Mouse (Mus musculus) embryonic facial prominence, embryonic 10.5 days (tissue): ENCODE measurements around the gene Akt3. TPM values are rescaled to one million over a fixed set of nuclear protein-coding genes. Genes with fewer than 3 reads are reported as not detected.

Experiments
- DNase-seq: peaks from one replicate; pipeline ENCODE4 v3.0.0-alpha.2; 2017; ENCODE audit warnings: low spot score
- H3K27ac ChIP-seq: fragments of 300-500 bp; sonication (generic); replicated peaks from 2 replicates; pipeline ENCODE4 v1.5.1; 2016; ENCODE audit warnings: mild to moderate bottlenecking
- H3K27me3 ChIP-seq: fragments of 300-500 bp; sonication (generic); replicated peaks from 2 replicates; pipeline ENCODE4 v1.6.1; 2016; ENCODE audit warnings: low read depth, mild to moderate bottlenecking; ENCODE audit not compliant: poor library complexity, severe bottlenecking
- H3K36me3 ChIP-seq: fragments of 300-500 bp; sonication (generic); replicated peaks from 2 replicates; pipeline ENCODE4 v1.6.1; 2016; ENCODE audit warnings: mild to moderate bottlenecking, moderate library complexity
- H3K4me1 ChIP-seq: fragments of 300-500 bp; sonication (generic); 2 replicates; pipeline ENCODE4 v1.6.1; 2016
- H3K4me3 ChIP-seq: fragments of 300-500 bp; sonication (generic); 2 replicates; pipeline ENCODE4 v1.5.1; 2016; ENCODE audit warnings: mild to moderate bottlenecking, moderate library complexity
- H3K9me3 ChIP-seq: fragments of 300-500 bp; sonication (generic); 2 replicates; pipeline ENCODE4 v1.6.1; 2016; ENCODE audit warnings: mild to moderate bottlenecking
- WGBS: fragments of 180-500 bp; shearing (Covaris S2); methylation state at CpG from one replicate; pipeline ENCODE4 v1.1.7; 2016; 5-methylcytosine and 5-hydroxymethylcytosine counted together
- polyA plus RNA-seq: library from polyadenylated mRNA; unstranded; fragments of >200 nt; fragmentation: Nextera tagmentation; extraction: Ambion mirVana; gene quantifications from 2 replicates; pipeline ENCODE4 v1.2.1, GENCODE M21; 2016

Gene Akt3
- polyA plus RNA-seq, 1 experiment from 2014 or later, result 9.7 TPM

GRCm38 (mm10) chr1:177248638-177249037 lies 9.4 kb downstream of the Akt3 start:
- H3K9me3 ChIP-seq, result no peaks in the 10 kb centered on the region
- 69% methylated on average over 4 of the region's 4 CpGs for WGBS
- H3K27ac ChIP-seq, result no peak overlapping the region
- peaks cover 23% of the 10 kb centered on the region for H3K36me3 ChIP-seq
- H3K4me3 ChIP-seq, result no peak overlapping the region
- no peak for DNase-seq
- H3K4me1 ChIP-seq, result 0 out of 2 replicates have a peak, but pooled peaks cover 2% of the 10 kb centered on the region
- H3K27me3 ChIP-seq, result no peaks in the 10 kb centered on the region

DNA sequence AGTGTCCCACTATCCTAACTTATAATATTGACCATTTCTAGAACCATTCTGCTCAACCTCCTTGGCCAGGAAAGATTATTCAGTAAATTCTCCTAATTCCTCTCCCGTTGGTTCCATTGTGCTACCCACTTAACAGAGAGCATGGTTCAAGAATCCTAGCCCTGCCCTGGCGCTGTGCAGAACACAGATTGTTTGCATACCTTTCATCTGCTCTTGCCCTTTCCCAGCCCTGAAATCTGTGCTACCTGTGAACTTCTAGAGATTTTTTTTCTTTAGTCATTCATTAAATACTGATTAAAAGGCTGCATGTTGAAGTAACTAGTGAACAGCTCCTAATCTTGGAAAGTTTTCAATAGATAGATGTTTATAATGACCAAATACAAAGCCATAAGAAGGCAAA lies 19.6 kb downstream of the Akt3 start:
- no peaks in the 10 kb centered on the region for H3K27me3 ChIP-seq
- no peak for DNase-seq
- H3K4me1 ChIP-seq, result no peaks in the 10 kb centered on the region
- H3K27ac ChIP-seq, result no peak overlapping the region
- peaks cover 11% of the 10 kb centered on the region for H3K36me3 ChIP-seq
- no peak overlapping the region for H3K4me3 ChIP-seq
- WGBS, result 75% methylated on average over 2 of the region's 2 CpGs
- H3K9me3 ChIP-seq, result no peaks in the 10 kb centered on the region

- Histone ChIP-seq H3K36me3 (peaks cover 11% of the 10 kb centered on the region), H3K4me3 (no peak overlapping the region), H3K4me1 (no peaks in the 10 kb centered on the region), H3K9me3 (no peaks in the 10 kb centered on the region), H3K27ac (no peak overlapping the region), H3K27me3 (no peaks in the 10 kb centered on the region)
- WGBS, result 69% methylated on average over 2 of the region's 2 CpGs
- DNase-seq, result no peak
Measured at GRCm38 (mm10) chr1:177236695-177237094, 21.3 kb downstream of the Akt3 start.

DNA sequence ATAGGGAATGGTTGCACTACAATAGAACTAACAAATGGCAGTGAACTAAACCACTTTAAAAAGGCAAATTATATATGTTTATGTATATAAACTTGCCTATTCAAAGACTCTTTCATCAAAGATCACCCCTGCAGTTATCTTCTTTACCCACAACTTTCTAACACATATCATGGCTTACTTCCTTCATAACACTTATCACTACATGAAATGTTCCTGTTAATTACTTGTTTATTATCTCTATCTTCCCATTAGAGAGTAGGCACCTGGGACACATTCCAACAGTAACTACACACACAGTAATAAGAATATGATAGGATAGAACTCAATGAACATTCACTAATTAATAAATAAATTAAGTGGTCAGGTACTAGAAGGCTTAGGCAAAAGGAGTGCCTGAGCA lies 21.8 kb downstream of the Akt3 start:
- H3K27ac ChIP-seq, result no peak overlapping the region
- peaks cover 11% of the 10 kb centered on the region for H3K36me3 ChIP-seq
- H3K27me3 ChIP-seq, result no peaks in the 10 kb centered on the region
- H3K4me1 ChIP-seq, result no peaks in the 10 kb centered on the region
- DNase-seq, result no peak
- no peaks in the 10 kb centered on the region for H3K9me3 ChIP-seq
- H3K4me3 ChIP-seq, result no peak overlapping the region

GRCm38 (mm10) chr1:177234462-177234861 lies 23.5 kb downstream of the Akt3 start:
- no peak overlapping the region for H3K4me3 ChIP-seq
- DNase-seq, result no peak
- no peak overlapping the region for H3K27ac ChIP-seq
- no peaks in the 10 kb centered on the region for H3K27me3 ChIP-seq
- H3K9me3 ChIP-seq, result no peaks in the 10 kb centered on the region
- WGBS, result 93% methylated on average over 5 of the region's 5 CpGs
- peaks cover 17% of the 10 kb centered on the region for H3K36me3 ChIP-seq
- no peaks in the 10 kb centered on the region for H3K4me1 ChIP-seq

- no peak overlapping the region for H3K4me3 ChIP-seq
- no peaks in the 10 kb centered on the region for H3K27me3 ChIP-seq
- H3K36me3 ChIP-seq, result peaks cover 22% of the 10 kb centered on the region
- H3K4me1 ChIP-seq, result no peaks in the 10 kb centered on the region
- no peak for DNase-seq
- H3K27ac ChIP-seq, result no peak overlapping the region
- no peaks in the 10 kb centered on the region for H3K9me3 ChIP-seq
Measured at GRCm38 (mm10) chr1:177231122-177231521, 26.9 kb downstream of the Akt3 start.

GRCm38 (mm10) chr1:177198978-177199377 lies 59.0 kb downstream of the Akt3 start:
- Histone ChIP-seq H3K4me1 (peaks cover 6% of the 10 kb centered on the region), H3K9me3 (no peaks in the 10 kb centered on the region), H3K36me3 (no peaks in the 10 kb centered on the region), H3K27ac (no peak overlapping the region), H3K4me3 (no peak overlapping the region), H3K27me3 (no peaks in the 10 kb centered on the region)
- no peak for DNase-seq
- 65% methylated on average over 1 of the region's 1 CpGs for WGBS

DNA sequence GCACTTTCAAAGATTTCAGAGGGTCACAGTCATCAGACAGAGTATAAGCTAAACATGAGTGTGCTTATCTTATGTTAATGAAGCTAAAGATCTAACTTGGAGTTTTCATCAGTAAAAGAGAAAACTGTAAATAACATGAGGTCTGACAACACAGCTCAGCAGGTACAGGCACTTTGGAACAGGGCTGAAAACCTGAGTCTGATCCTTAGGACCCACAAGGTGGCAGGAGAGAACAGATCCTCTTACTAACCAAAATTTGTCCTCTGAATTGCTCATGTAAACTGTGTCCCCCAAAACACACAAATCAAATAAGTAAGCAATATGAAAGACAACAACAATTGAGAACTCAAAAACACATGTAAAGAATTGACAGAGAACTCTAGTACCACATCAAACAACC lies 62.8 kb downstream of the Akt3 start:
- H3K4me3 ChIP-seq, result no peak overlapping the region
- H3K36me3 ChIP-seq, result no peaks in the 10 kb centered on the region
- H3K9me3 ChIP-seq, result no peaks in the 10 kb centered on the region
- no peaks in the 10 kb centered on the region for H3K27me3 ChIP-seq
- H3K4me1 ChIP-seq, result no peaks in the 10 kb centered on the region
- no peak overlapping the region for H3K27ac ChIP-seq
- no peak for DNase-seq

GRCm38 (mm10) chr1:177194324-177194723 lies 63.7 kb downstream of the Akt3 start:
- H3K9me3 ChIP-seq, result no peaks in the 10 kb centered on the region
- no peak overlapping the region for H3K4me3 ChIP-seq
- no peak overlapping the region for H3K27ac ChIP-seq
- 56% methylated on average over 1 of the region's 1 CpGs for WGBS
- no peaks in the 10 kb centered on the region for H3K36me3 ChIP-seq
- no peaks in the 10 kb centered on the region for H3K4me1 ChIP-seq
- no peaks in the 10 kb centered on the region for H3K27me3 ChIP-seq
- DNase-seq, result no peak

GRCm38 (mm10) chr1:177191623-177192022 lies 66.4 kb downstream of the Akt3 start:
- H3K27ac ChIP-seq, result no peak overlapping the region
- H3K4me1 ChIP-seq, result no peaks in the 10 kb centered on the region
- no peaks in the 10 kb centered on the region for H3K36me3 ChIP-seq
- H3K27me3 ChIP-seq, result no peaks in the 10 kb centered on the region
- DNase-seq, result no peak
- WGBS, result 36% methylated on average over 3 of the region's 3 CpGs
- no peaks in the 10 kb centered on the region for H3K9me3 ChIP-seq
- H3K4me3 ChIP-seq, result no peak overlapping the region

DNA sequence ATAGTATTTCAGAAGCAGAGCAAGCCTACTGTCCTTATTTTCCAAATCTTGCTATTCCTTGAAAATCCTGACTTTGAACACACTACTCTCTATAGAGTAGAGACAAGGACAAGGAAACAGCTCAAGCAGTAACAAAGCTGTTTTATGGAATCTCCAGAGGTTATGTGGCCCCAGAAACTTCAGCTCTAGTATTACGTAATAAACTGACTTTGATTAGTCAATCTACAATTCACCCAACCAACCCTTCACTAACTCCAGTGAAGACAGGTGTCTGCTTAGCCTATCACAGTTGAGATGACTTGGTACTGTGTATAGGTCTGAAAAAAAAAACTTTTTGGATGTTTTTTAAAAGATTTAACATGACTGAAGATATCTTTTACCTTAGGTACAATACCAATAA lies 67.6 kb downstream of the Akt3 start:
- Histone ChIP-seq H3K27ac (no peak overlapping the region), H3K4me1 (no peaks in the 10 kb centered on the region), H3K27me3 (no peaks in the 10 kb centered on the region), H3K9me3 (no peaks in the 10 kb centered on the region), H3K36me3 (no peaks in the 10 kb centered on the region), H3K4me3 (no peak overlapping the region)
- WGBS, result 98% methylated on average over 1 of the region's 1 CpGs
- no peak for DNase-seq

- no peaks in the 10 kb centered on the region for H3K27me3 ChIP-seq
Measured at GRCm38 (mm10) chr1:177188708-177189107, 69.3 kb downstream of the Akt3 start.

GRCm38 (mm10) chr1:177186751-177187150 lies 71.3 kb downstream of the Akt3 start:
- H3K4me1 ChIP-seq, result no peaks in the 10 kb centered on the region
- WGBS, result 67% methylated on average over 2 of the region's 2 CpGs
- H3K4me3 ChIP-seq, result no peak overlapping the region
- H3K9me3 ChIP-seq, result no peaks in the 10 kb centered on the region
- no peaks in the 10 kb centered on the region for H3K27me3 ChIP-seq
- no peak overlapping the region for H3K27ac ChIP-seq
- DNase-seq, result no peak
- no peaks in the 10 kb centered on the region for H3K36me3 ChIP-seq

More at GRCm38 (mm10) chr1:177188708-177189107, 69.3 kb downstream of the Akt3 start:
- Histone ChIP-seq H3K27ac (no peak overlapping the region), H3K4me3 (no peak overlapping the region), H3K4me1 (no peaks in the 10 kb centered on the region), H3K36me3 (no peaks in the 10 kb centered on the region), H3K9me3 (no peaks in the 10 kb centered on the region)
- peak; percentile 26 for DNase-seq
- WGBS, result 39% methylated on average over 3 of the region's 3 CpGs

DNA sequence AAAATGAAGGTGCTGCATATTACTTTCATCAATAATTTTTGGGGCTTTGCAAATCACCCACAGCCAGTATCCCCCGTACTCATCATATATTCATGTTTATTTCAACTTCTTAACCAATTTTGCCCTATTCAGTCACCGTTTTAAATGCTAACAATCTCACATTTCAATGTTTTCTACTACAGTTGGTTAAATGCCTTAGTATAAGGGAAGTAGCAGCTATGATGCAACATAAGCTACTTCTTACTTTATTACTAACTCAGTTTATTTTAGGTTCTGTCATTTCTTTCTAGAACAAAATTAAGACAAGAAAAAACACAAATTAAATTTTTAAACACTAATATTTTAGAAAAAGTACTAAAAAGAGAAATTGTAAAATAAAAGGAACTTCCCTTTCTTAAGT lies 78.4 kb downstream of the Akt3 start:
- Histone ChIP-seq H3K36me3 (no peaks in the 10 kb centered on the region), H3K4me3 (no peak overlapping the region), H3K9me3 (no peaks in the 10 kb centered on the region), H3K27me3 (no peaks in the 10 kb centered on the region), H3K27ac (no peak overlapping the region), H3K4me1 (no peaks in the 10 kb centered on the region)
- DNase-seq, result no peak
- 90% methylated on average over 2 of the region's 2 CpGs for WGBS
